Mouse (Mus musculus) hindbrain, embryonic 13.5 days (tissue): ENCODE results near the gene B3galnt2. TPM values are rescaled to one million over a fixed set of nuclear protein-coding genes. Genes with fewer than 3 reads are reported as not detected.

ENCODE experiments used
- ATAC-seq: fragments of 200-750 bp; cut with Nextera tagmentation; 2 replicates; pipeline ENCODE4 v1.8.0; 2017; ENCODE audit warnings: moderate TSS enrichment; ENCODE audit not compliant: low FRiP score
- H3K27ac ChIP-seq: fragments of 300-500 bp; sonication (generic); 2 replicates; pipeline ENCODE4 v1.5.1; 2015; ENCODE audit warnings: inconsistent platforms, mild to moderate bottlenecking, moderate library complexity
- H3K27me3 ChIP-seq: fragments of 300-500 bp; sonication (generic); 2 replicates; pipeline ENCODE4 v1.6.1; 2015; ENCODE audit warnings: mild to moderate bottlenecking, inconsistent platforms
- H3K36me3 ChIP-seq: fragments of 300-500 bp; sonication (generic); 2 replicates; pipeline ENCODE4 v1.6.1; 2015; ENCODE audit warnings: mild to moderate bottlenecking, inconsistent platforms
- H3K4me1 ChIP-seq: fragments of 300-500 bp; sonication (generic); replicated peaks from 2 replicates; pipeline ENCODE4 v1.6.1; 2015; ENCODE audit warnings: inconsistent platforms
- H3K4me2 ChIP-seq: fragments of 300-500 bp; sonication (generic); 2 replicates; pipeline ENCODE4 v1.6.1; 2015; ENCODE audit warnings: inconsistent platforms, mild to moderate bottlenecking, moderate library complexity
- H3K4me3 ChIP-seq: fragments of 300-500 bp; sonication (generic); 2 replicates; pipeline ENCODE4 v1.5.1; 2015; ENCODE audit warnings: mild to moderate bottlenecking, inconsistent platforms
- H3K9ac ChIP-seq: fragments of 300-500 bp; sonication (generic); 2 replicates; pipeline ENCODE4 v1.6.1; 2015; ENCODE audit warnings: mild to moderate bottlenecking, inconsistent platforms
- H3K9me3 ChIP-seq: fragments of 300-500 bp; sonication (generic); 2 replicates; pipeline ENCODE4 v1.6.1; 2016; ENCODE audit warnings: inconsistent platforms
- WGBS: fragments of 180-500 bp; shearing (Covaris S2); methylation state at CpG from one replicate; pipeline ENCODE4 v1.1.7; 2015; 5-methylcytosine and 5-hydroxymethylcytosine counted together
- polyA plus RNA-seq: library from polyadenylated mRNA; unstranded; fragments of >200 nt; fragmentation: Nextera tagmentation; extraction: Ambion mirVana; gene quantifications from 2 replicates; pipeline ENCODE4 v1.2.1, GENCODE M21; 2015

B3galnt2 gene
- polyA plus RNA-seq: 19.0 and 21.7 TPM in 2 replicates

DNA sequence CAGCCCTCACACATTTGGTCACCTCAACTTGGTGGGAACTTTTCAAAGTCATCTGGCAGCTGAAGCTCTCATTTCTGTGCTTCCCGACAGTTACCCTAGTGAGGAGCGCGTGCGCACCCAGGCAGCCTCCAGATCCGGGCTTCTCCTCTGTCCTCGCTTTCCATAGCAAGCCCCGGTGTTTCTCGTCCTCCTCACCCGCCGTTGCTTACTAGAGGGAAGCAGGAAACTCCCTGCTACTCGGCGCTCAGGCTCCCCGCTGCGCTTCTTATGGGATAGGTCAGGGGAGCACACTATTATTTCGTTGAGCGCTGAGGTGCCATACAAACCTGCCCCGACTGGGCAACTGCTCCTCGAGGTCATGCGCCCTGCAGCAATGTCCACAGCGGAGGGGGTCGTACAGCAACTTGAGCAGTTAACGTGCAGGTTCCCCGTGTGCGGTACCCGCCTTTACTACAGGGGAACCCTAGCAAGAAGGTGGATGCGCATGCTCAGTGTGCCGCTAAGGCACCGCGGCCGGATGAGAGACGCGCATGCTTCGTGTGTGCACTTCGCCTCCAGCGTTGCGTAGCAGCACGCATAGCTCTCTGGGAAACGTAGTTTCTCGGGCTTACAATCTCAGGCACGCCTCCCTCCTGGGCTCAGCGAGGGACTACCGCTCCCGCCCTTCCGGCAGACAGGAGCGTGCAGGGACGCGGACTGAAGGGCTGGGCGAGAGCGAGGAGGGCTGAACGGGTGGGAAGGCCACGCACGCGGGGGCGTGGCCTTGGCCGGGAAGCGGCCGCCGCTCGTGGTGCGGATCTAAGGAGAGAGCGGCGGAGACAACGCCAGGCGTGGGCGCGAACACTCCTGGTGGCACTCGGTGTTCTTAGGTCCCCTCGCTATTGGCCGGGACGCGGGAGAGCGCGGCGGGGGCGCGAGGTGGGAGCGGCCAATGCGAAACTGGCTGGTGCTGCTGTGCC lies at the start of gene B3galnt2:
Gene B3galnt2 (plus strand): TSS at position 596 of the 959 bp plus-strand sequence.
- under 1% methylated on average over 78 of the region's 78 CpGs for WGBS
- peak within 1 kb of the TSS; percentile 85 for H3K27ac ChIP-seq
- ATAC-seq: peak; percentile 99
- H3K4me3 ChIP-seq: peak within 1 kb of the TSS; percentile 89
- H3K9me3 ChIP-seq: no peaks in the 10 kb centered on the region
- H3K27me3 ChIP-seq: no peaks in the 10 kb centered on the region
- peaks cover 5% of the 10 kb centered on the region; the same call in 1 of the 2 replicates for H3K36me3 ChIP-seq
- peaks cover 16% of the 10 kb centered on the region for H3K4me1 ChIP-seq
- H3K9ac ChIP-seq: peak within 1 kb of the TSS; percentile 85
- H3K4me2 ChIP-seq: peak within 1 kb of the TSS; percentile 75

DNA sequence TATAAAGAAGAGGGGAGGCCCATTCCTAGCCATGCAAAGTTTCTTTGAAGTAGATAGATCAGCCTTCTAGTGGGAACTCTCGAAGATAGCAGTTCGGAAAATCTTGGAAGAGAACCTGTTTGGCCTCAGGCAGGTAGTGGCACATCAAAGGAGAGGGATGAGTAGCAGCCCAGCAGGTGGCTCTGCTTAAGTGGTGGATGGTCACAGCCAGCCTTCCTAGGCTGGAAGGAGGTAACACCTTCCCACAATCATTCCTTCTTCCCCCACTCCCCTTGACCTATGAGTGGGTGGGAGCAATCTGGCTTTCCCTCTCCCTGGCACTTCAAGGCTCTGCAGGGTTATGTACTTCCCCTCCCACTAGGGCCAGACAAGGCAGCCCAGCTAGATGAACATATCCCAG lies 42.9 kb upstream of the B3galnt2 start:
- H3K4me2 ChIP-seq: no peak overlapping the region
- no peaks in the 10 kb centered on the region for H3K27me3 ChIP-seq
- H3K36me3 ChIP-seq: no peaks in the 10 kb centered on the region
- WGBS: 59% methylated on average over 2 of the region's 2 CpGs
- no peak for ATAC-seq
- no peak overlapping the region for H3K27ac ChIP-seq
- H3K9me3 ChIP-seq: no peaks in the 10 kb centered on the region
- H3K9ac ChIP-seq: no peak overlapping the region
- H3K4me1 ChIP-seq: no peaks in the 10 kb centered on the region
- no peak overlapping the region for H3K4me3 ChIP-seq

- no peak overlapping the region for H3K27ac ChIP-seq
- no peak for ATAC-seq
- H3K4me3 ChIP-seq: no peak overlapping the region
- H3K4me2 ChIP-seq: no peak overlapping the region
- H3K27me3 ChIP-seq: no peaks in the 10 kb centered on the region
- H3K9me3 ChIP-seq: no peaks in the 10 kb centered on the region
- H3K4me1 ChIP-seq: no peaks in the 10 kb centered on the region
- 93% methylated on average over 3 of the region's 3 CpGs for WGBS
- no peaks in the 10 kb centered on the region for H3K36me3 ChIP-seq
- H3K9ac ChIP-seq: no peak overlapping the region
These were observed 34.9 kb upstream of the B3galnt2 start for GRCm38 (mm10) chr13:13919396-13919795.

DNA sequence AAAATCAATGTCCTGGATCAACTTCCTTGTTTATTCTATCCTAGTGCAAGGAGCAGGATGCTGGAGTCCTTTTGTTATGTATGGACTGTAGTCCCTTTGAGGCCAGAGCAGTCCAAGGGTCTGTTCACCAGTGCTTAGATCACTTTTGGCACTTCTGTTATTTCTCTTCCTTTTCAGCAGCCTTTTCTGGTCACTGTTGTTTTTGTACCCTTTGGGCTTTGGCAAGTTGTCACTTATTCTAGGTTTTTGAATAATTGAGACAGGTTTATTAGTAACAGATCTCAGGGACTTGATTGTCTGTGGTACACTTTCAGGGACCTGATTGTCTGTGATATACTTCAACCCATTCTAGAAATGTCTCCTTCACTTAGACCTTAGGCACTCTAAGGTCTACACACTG lies 31.7 kb upstream of the B3galnt2 start:
- no peaks in the 10 kb centered on the region for H3K27me3 ChIP-seq
- no peaks in the 10 kb centered on the region for H3K36me3 ChIP-seq
- no peak overlapping the region for H3K4me2 ChIP-seq
- H3K9me3 ChIP-seq: no peaks in the 10 kb centered on the region
- ATAC-seq: no peak
- no peaks in the 10 kb centered on the region for H3K4me1 ChIP-seq
- H3K4me3 ChIP-seq: no peak overlapping the region
- H3K27ac ChIP-seq: no peak overlapping the region
- no peak overlapping the region for H3K9ac ChIP-seq

GRCm38 (mm10) chr13:13929982-13930381 lies 24.3 kb upstream of the B3galnt2 start:
- H3K36me3 ChIP-seq: no peaks in the 10 kb centered on the region
- no peak overlapping the region for H3K9ac ChIP-seq
- no peak overlapping the region for H3K4me2 ChIP-seq
- no peaks in the 10 kb centered on the region for H3K4me1 ChIP-seq
- no peak overlapping the region for H3K4me3 ChIP-seq
- WGBS: 92% methylated on average over 2 of the region's 2 CpGs
- ATAC-seq: no peak
- H3K9me3 ChIP-seq: no peaks in the 10 kb centered on the region
- no peaks in the 10 kb centered on the region for H3K27me3 ChIP-seq
- H3K27ac ChIP-seq: no peak overlapping the region

GRCm38 (mm10) chr13:13954931-13955330 lies 662 bp downstream of the B3galnt2 start:
- H3K9me3 ChIP-seq: no peaks in the 10 kb centered on the region
- peaks cover 5% of the 10 kb centered on the region; the same call in 1 of the 2 replicates for H3K36me3 ChIP-seq
- H3K4me1 ChIP-seq: peaks cover 16% of the 10 kb centered on the region
- peak overlapping the region; percentile 75 for H3K4me2 ChIP-seq
- H3K27me3 ChIP-seq: no peaks in the 10 kb centered on the region
- H3K4me3 ChIP-seq: peak overlapping the region; percentile 89
- H3K27ac ChIP-seq: peak overlapping the region; percentile 85
- under 1% methylated on average over 29 of the region's 29 CpGs for WGBS
- H3K9ac ChIP-seq: peak overlapping the region; percentile 85
- no peak for ATAC-seq

- Histone ChIP-seq H3K4me2 (no peak overlapping the region), H3K36me3 (peaks cover 5% of the 10 kb centered on the region; the same call in 1 of the 2 replicates), H3K9me3 (no peaks in the 10 kb centered on the region), H3K4me1 (peaks cover 16% of the 10 kb centered on the region), H3K4me3 (no peak overlapping the region), H3K9ac (no peak overlapping the region), H3K27me3 (no peaks in the 10 kb centered on the region), H3K27ac (no peak overlapping the region)
- 84% methylated on average over 4 of the region's 4 CpGs for WGBS
- no peak for ATAC-seq
These were observed 2.4 kb downstream of the B3galnt2 start for GRCm38 (mm10) chr13:13956686-13957085.

DNA sequence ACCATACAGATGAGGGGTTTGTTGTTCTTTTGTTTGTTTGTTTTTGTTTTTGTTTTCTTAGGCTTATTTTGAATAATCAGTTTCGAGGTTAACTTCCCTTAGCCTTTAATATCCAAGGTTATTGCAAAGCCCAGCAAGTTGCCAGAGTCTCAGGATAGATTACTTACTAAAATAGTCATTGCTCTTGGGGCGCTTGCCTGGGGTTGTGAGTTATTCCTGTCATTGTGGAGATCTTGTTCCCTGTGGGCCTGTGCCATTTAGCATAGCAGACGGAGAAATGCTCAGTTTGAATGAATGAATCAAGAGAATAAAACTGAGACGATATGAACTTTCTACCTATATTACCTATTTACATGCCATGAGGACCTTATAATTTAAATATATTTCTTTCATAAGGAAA lies 5.9 kb downstream of the B3galnt2 start:
- Histone ChIP-seq H3K9me3 (no peaks in the 10 kb centered on the region), H3K4me2 (no peak overlapping the region), H3K27ac (no peak overlapping the region), H3K27me3 (no peaks in the 10 kb centered on the region), H3K4me3 (no peak overlapping the region), H3K9ac (no peak overlapping the region), H3K36me3 (peaks cover 5% of the 10 kb centered on the region; the same call in 1 of the 2 replicates), H3K4me1 (peaks cover 8% of the 10 kb centered on the region)
- ATAC-seq: no peak
- WGBS: 92% methylated on average over 4 of the region's 4 CpGs

GRCm38 (mm10) chr13:13961046-13961445 lies 6.8 kb downstream of the B3galnt2 start:
- WGBS: 91% methylated on average over 4 of the region's 4 CpGs
- Histone ChIP-seq H3K4me3 (no peak overlapping the region), H3K9ac (no peak overlapping the region), H3K36me3 (peaks cover 5% of the 10 kb centered on the region; the same call in 1 of the 2 replicates), H3K27ac (no peak overlapping the region), H3K4me1 (no peaks in the 10 kb centered on the region), H3K4me2 (no peak overlapping the region), H3K27me3 (no peaks in the 10 kb centered on the region), H3K9me3 (no peaks in the 10 kb centered on the region)
- no peak for ATAC-seq

DNA sequence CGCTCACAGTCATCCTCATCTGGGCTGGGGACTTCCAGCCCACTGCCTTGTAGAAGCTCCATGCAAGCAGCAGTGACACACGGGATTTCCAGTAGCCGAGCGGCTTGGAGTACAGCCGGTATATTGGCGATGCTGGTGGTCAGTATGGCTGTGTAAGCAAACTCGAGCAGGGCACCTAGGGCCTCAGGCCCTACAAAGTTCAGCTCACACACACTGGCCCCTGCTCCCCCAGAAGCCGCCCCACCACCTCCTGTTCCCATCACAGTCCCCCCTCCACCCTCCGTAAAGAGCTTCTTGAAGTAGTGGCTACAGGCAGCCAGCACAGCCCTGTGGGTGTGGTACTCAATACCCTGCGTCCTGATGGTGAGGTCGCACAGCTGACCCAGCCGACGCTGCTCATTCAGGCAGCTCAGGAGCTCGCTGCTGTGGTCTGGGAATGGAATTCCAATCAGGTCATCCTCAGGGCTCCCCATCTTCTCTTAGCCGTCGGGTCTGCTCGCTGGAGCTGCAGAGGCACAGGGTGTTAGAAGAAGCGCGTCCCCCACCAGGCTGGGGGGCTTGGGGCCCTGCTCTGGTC lies 11.2 kb downstream of the B3galnt2 start:
- Histone ChIP-seq H3K36me3 (peaks cover 4% of the 10 kb centered on the region), H3K9me3 (no peaks in the 10 kb centered on the region), H3K27me3 (no peaks in the 10 kb centered on the region), H3K9ac (no peak overlapping the region), H3K27ac (no peak overlapping the region), H3K4me1 (no peaks in the 10 kb centered on the region), H3K4me2 (no peak overlapping the region), H3K4me3 (no peak overlapping the region)
- ATAC-seq: no peak
- WGBS: 70% methylated on average over 19 of the region's 19 CpGs

GRCm38 (mm10) chr13:13966172-13966571 lies 11.9 kb downstream of the B3galnt2 start:
- no peak overlapping the region for H3K4me3 ChIP-seq
- WGBS: 89% methylated on average over 4 of the region's 4 CpGs
- no peak for ATAC-seq
- no peak overlapping the region for H3K9ac ChIP-seq
- no peaks in the 10 kb centered on the region for H3K4me1 ChIP-seq
- H3K4me2 ChIP-seq: no peak overlapping the region
- no peaks in the 10 kb centered on the region for H3K27me3 ChIP-seq
- no peaks in the 10 kb centered on the region for H3K9me3 ChIP-seq
- H3K27ac ChIP-seq: no peak overlapping the region
- peaks cover 8% of the 10 kb centered on the region for H3K36me3 ChIP-seq

DNA sequence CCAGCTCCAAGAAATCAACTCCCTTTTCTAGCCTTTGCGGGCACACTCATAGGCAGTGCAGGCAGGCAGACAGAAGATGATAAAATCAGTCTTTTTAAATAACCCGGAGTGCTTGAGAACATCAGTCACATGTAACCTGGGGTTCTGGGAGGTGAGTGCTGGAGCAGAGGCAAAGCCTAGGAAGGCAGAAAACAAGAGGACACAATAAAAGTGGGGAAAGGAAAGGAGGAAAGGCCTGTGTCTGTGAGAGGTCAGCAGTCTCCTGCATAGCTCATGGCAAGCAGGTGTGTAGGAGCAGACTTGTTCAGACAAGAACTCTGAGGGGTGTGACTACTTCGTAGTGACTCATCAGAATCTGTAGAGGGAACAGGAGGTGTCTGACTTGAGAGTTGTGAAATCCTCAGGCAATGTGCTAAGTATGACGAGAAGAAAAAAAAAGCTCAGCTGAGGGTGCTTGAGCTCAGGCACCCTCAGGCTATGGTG lies 14.4 kb downstream of the B3galnt2 start:
- peaks cover 11% of the 10 kb centered on the region for H3K36me3 ChIP-seq
- no peaks in the 10 kb centered on the region for H3K27me3 ChIP-seq
- 92% methylated on average over 4 of the region's 4 CpGs for WGBS
- H3K4me1 ChIP-seq: no peaks in the 10 kb centered on the region
- H3K9me3 ChIP-seq: no peaks in the 10 kb centered on the region
- no peak overlapping the region for H3K9ac ChIP-seq
- ATAC-seq: no peak
- no peak overlapping the region for H3K4me3 ChIP-seq
- no peak overlapping the region for H3K27ac ChIP-seq
- H3K4me2 ChIP-seq: no peak overlapping the region
